Mouse (Mus musculus): ENCODE results near the gene Ripk3.

- TF ChIP-seq CTCF (IDR thresholded peaks at IDR 0.05; ENCODE audit: extremely low read depth, insufficient read length, insufficient replicate concordance, low read depth, low read length) (no peak), POLR2A (IDR thresholded peaks at IDR 0.05; ENCODE audit: low read depth, low read length) (peak; percentile 14; the same call in 1 of the 2 replicates)
Observed at GRCm38 (mm10) chr14:55757566-55757965, 31.1 kb downstream of the Ripk3 start.
